Mouse (Mus musculus) embryonic facial prominence, embryonic 14.5 days (tissue): ENCODE data around the gene Klhl29. TPM values are rescaled to one million over a fixed set of nuclear protein-coding genes. Genes with fewer than 3 reads are reported as not detected.

Experiments
- ATAC-seq: fragments of 200-750 bp; cut with Nextera tagmentation; 2 replicates; pipeline ENCODE4 v1.8.0; 2017; ENCODE audit warnings: low read depth, moderate number of reproducible peaks, moderate TSS enrichment
- DNase-seq: peaks from one replicate; pipeline ENCODE4 v3.0.0-alpha.2; 2015; ENCODE audit warnings: low spot score
- H3K27ac ChIP-seq: fragments of 300-500 bp; sonication (generic); replicated peaks from 2 replicates; pipeline ENCODE4 v1.5.1; 2014; ENCODE audit warnings: low read depth, mild to moderate bottlenecking, low read length, moderate library complexity
- H3K27me3 ChIP-seq: fragments of 300-500 bp; sonication (generic); replicated peaks from 2 replicates; pipeline ENCODE4 v1.6.1; 2014; ENCODE audit warnings: low read length; ENCODE audit not compliant: control insufficient read depth, insufficient read depth
- H3K36me3 ChIP-seq: fragments of 300-500 bp; sonication (generic); 2 replicates; pipeline ENCODE4 v1.6.1; 2014; ENCODE audit warnings: low read length, mixed read lengths; ENCODE audit not compliant: control insufficient read depth, insufficient read depth
- H3K4me1 ChIP-seq: fragments of 300-500 bp; sonication (generic); 2 replicates; pipeline ENCODE4 v1.6.1; 2014; ENCODE audit warnings: antibody characterized with exemption, low read length; ENCODE audit not compliant: control insufficient read depth, insufficient read depth
- H3K4me2 ChIP-seq: fragments of 300-500 bp; sonication (generic); 2 replicates; pipeline ENCODE4 v1.6.1; 2014; ENCODE audit warnings: low read depth, mild to moderate bottlenecking, low read length, moderate library complexity, mixed read lengths
- H3K4me3 ChIP-seq: fragments of 300-500 bp; sonication (generic); 2 replicates; pipeline ENCODE4 v1.5.1; 2014; ENCODE audit warnings: low read depth, mild to moderate bottlenecking, low read length
- H3K9ac ChIP-seq: fragments of 300-500 bp; sonication (generic); 2 replicates; pipeline ENCODE4 v1.6.1; 2014; ENCODE audit warnings: low read depth, mild to moderate bottlenecking, low read length, moderate library complexity, mixed read lengths
- H3K9me3 ChIP-seq: fragments of 300-500 bp; sonication (generic); 2 replicates; pipeline ENCODE4 v1.6.1; 2016; ENCODE audit warnings: low read length; ENCODE audit not compliant: control insufficient read depth
- WGBS: fragments of 180-500 bp; shearing (Covaris S2); extraction: QIAGEN DNeasy Blood & Tissue Kit; methylation state at CpG from one replicate; pipeline ENCODE4 v1.1.7; 2014; 5-methylcytosine and 5-hydroxymethylcytosine counted together
- polyA plus RNA-seq: library from polyadenylated mRNA; unstranded; fragments of >200 nt; fragmentation: Nextera tagmentation; extraction: Ambion mirVana; gene quantifications from 2 replicates; pipeline ENCODE4 v1.2.1, GENCODE M21; 2014

The Klhl29 gene
- polyA plus RNA-seq, 1 experiment from 2014 or later: 3.6 TPM

GRCm38 (mm10) chr12:5330496-5331070 lies 44.9 kb downstream of the Klhl29 start:
- no peaks in the 10 kb centered on the region for H3K36me3 ChIP-seq
- H3K4me1 ChIP-seq: peaks cover 5% of the 10 kb centered on the region; the same call in 1 of the 2 replicates
- ATAC-seq: no peak
- H3K27ac ChIP-seq: no peak overlapping the region
- H3K4me2 ChIP-seq: no peak overlapping the region
- no peak for DNase-seq
- no peak overlapping the region for H3K4me3 ChIP-seq
- H3K9me3 ChIP-seq: no peaks in the 10 kb centered on the region
- 76% methylated on average over 6 of the region's 6 CpGs for WGBS
- H3K9ac ChIP-seq: no peak overlapping the region
- H3K27me3 ChIP-seq: no peaks in the 10 kb centered on the region

GRCm38 (mm10) chr12:5322444-5323087 lies 52.9 kb downstream of the Klhl29 start:
- no peak overlapping the region for H3K4me2 ChIP-seq
- no peak for ATAC-seq
- no peaks in the 10 kb centered on the region for H3K9me3 ChIP-seq
- 72% methylated on average over 9 of the region's 9 CpGs for WGBS
- no peak overlapping the region for H3K4me3 ChIP-seq
- no peak overlapping the region for H3K9ac ChIP-seq
- no peak for DNase-seq
- peaks cover 10% of the 10 kb centered on the region for H3K4me1 ChIP-seq
- no peak overlapping the region for H3K27ac ChIP-seq
- H3K36me3 ChIP-seq: no peaks in the 10 kb centered on the region
- no peaks in the 10 kb centered on the region for H3K27me3 ChIP-seq

GRCm38 (mm10) chr12:5321017-5321416 lies 54.5 kb downstream of the Klhl29 start:
- no peak for DNase-seq
- Histone ChIP-seq H3K36me3 (no peaks in the 10 kb centered on the region), H3K9me3 (no peaks in the 10 kb centered on the region), H3K27me3 (no peaks in the 10 kb centered on the region), H3K27ac (no peak overlapping the region), H3K4me2 (no peak overlapping the region), H3K4me3 (no peak overlapping the region), H3K9ac (no peak overlapping the region), H3K4me1 (peaks cover 10% of the 10 kb centered on the region)
- 88% methylated on average over 3 of the region's 3 CpGs for WGBS
- no peak for ATAC-seq

GRCm38 (mm10) chr12:5319359-5319973 lies 56.0 kb downstream of the Klhl29 start:
- Histone ChIP-seq H3K27ac (no peak overlapping the region), H3K27me3 (no peaks in the 10 kb centered on the region), H3K9ac (no peak overlapping the region), H3K4me2 (no peak overlapping the region), H3K36me3 (no peaks in the 10 kb centered on the region), H3K4me1 (peaks cover 10% of the 10 kb centered on the region), H3K4me3 (no peak overlapping the region), H3K9me3 (no peaks in the 10 kb centered on the region)
- DNase-seq (peak; percentile 64), ATAC-seq (peak; percentile 63)
- WGBS: 18% methylated on average over 12 of the region's 12 CpGs

- no peak overlapping the region for H3K4me2 ChIP-seq
- WGBS: 88% methylated on average over 9 of the region's 9 CpGs
- ATAC-seq: no peak
Measured at GRCm38 (mm10) chr12:5316029-5316567, 59.4 kb downstream of the Klhl29 start.

GRCm38 (mm10) chr12:5307923-5308322 lies 67.6 kb downstream of the Klhl29 start:
- DNase-seq (no peak), ATAC-seq (no peak)
- Histone ChIP-seq H3K4me2 (no peak overlapping the region), H3K4me3 (no peak overlapping the region), H3K9me3 (no peaks in the 10 kb centered on the region), H3K27ac (no peak overlapping the region), H3K36me3 (no peaks in the 10 kb centered on the region), H3K9ac (no peak overlapping the region), H3K27me3 (no peaks in the 10 kb centered on the region), H3K4me1 (no peaks in the 10 kb centered on the region)
- WGBS: 98% methylated on average over 2 of the region's 2 CpGs

More at GRCm38 (mm10) chr12:5316029-5316567, 59.4 kb downstream of the Klhl29 start:
- no peaks in the 10 kb centered on the region for H3K9me3 ChIP-seq
- H3K9ac ChIP-seq: no peak overlapping the region
- H3K27ac ChIP-seq: no peak overlapping the region
- no peaks in the 10 kb centered on the region for H3K36me3 ChIP-seq
- H3K27me3 ChIP-seq: no peaks in the 10 kb centered on the region
- H3K4me3 ChIP-seq: no peak overlapping the region
- peaks cover 12% of the 10 kb centered on the region for H3K4me1 ChIP-seq
- no peak for DNase-seq

GRCm38 (mm10) chr12:5305466-5305865 lies 70.0 kb downstream of the Klhl29 start:
- H3K9ac ChIP-seq: no peak overlapping the region
- 44% methylated on average over 1 of the region's 1 CpGs for WGBS
- H3K36me3 ChIP-seq: no peaks in the 10 kb centered on the region
- no peak overlapping the region for H3K4me2 ChIP-seq
- H3K27me3 ChIP-seq: no peaks in the 10 kb centered on the region
- no peak for DNase-seq
- peaks cover 3% of the 10 kb centered on the region; the same call in 1 of the 2 replicates for H3K4me1 ChIP-seq
- no peak overlapping the region for H3K4me3 ChIP-seq
- ATAC-seq: no peak
- H3K27ac ChIP-seq: no peak overlapping the region
- H3K9me3 ChIP-seq: no peaks in the 10 kb centered on the region

GRCm38 (mm10) chr12:5303912-5304311 lies 71.6 kb downstream of the Klhl29 start:
- Histone ChIP-seq H3K27ac (no peak overlapping the region), H3K9me3 (no peaks in the 10 kb centered on the region), H3K36me3 (no peaks in the 10 kb centered on the region), H3K27me3 (no peaks in the 10 kb centered on the region), H3K9ac (no peak overlapping the region), H3K4me1 (peaks cover 10% of the 10 kb centered on the region; the same call in 1 of the 2 replicates), H3K4me2 (no peak overlapping the region), H3K4me3 (no peak overlapping the region)
- WGBS: 88% methylated on average over 5 of the region's 5 CpGs
- DNase-seq (no peak), ATAC-seq (no peak)
